Mouse (Mus musculus) kidney, adult 2 months (tissue): ENCODE data around the gene Pcsk6. TPM values are rescaled to one million over a fixed set of nuclear protein-coding genes. Genes with fewer than 3 reads are reported as not detected.

Experiments used
- DNase-seq: peaks from one replicate; pipeline ENCODE4 v3.0.0; 2021
- H3K27ac ChIP-seq: fragments of 200-500 bp; 2 replicates; pipeline ENCODE4 v1.5.1; 2012; ENCODE audit warnings: low read depth, low read length, control low read depth, inconsistent platforms; ENCODE audit not compliant: insufficient read depth
- H3K27me3 ChIP-seq: fragments of 200-500 bp; replicated peaks from 2 replicates; pipeline ENCODE4 v1.6.1; 2012; ENCODE audit warnings: mild to moderate bottlenecking, moderate library complexity, low read length, inconsistent platforms; ENCODE audit not compliant: control insufficient read depth, insufficient read depth
- H3K36me3 ChIP-seq: fragments of 200-500 bp; 2 replicates; pipeline ENCODE4 v1.6.1; 2012; ENCODE audit warnings: mild to moderate bottlenecking, moderate library complexity, low read length, inconsistent platforms; ENCODE audit not compliant: control insufficient read depth, insufficient read depth
- H3K4me1 ChIP-seq: fragments of 200-500 bp; 2 replicates; pipeline ENCODE4 v1.6.1; 2011; ENCODE audit warnings: low read length; ENCODE audit not compliant: control insufficient read depth, insufficient read depth
- H3K4me3 ChIP-seq: fragments of 200-500 bp; 2 replicates; pipeline ENCODE4 v1.5.1; 2011; ENCODE audit warnings: mild to moderate bottlenecking, low read depth, low read length, control low read depth; ENCODE audit not compliant: insufficient read depth
- CTCF ChIP-seq: fragments of 200-500 bp; conservative IDR thresholded peaks from 2 replicates; pipeline ENCODE4 v1.5.1; 2011; ENCODE audit warnings: low read depth, mild to moderate bottlenecking, control low read depth, low read length, moderate library complexity, mixed read lengths; ENCODE audit not compliant: insufficient read depth, insufficient read length
- POLR2A ChIP-seq: fragments of 200-500 bp; IDR thresholded peaks from one replicate; pipeline ENCODE4 v1.6.1; 2011; ENCODE audit warnings: low read depth, low read length, control low read depth
- WGBS: fragments of 180-500 bp; shearing (Covaris S2); methylation state at CpG from one replicate; pipeline ENCODE4 v1.1.7; 2018; 5-methylcytosine and 5-hydroxymethylcytosine counted together
- polyA plus RNA-seq: library from polyadenylated mRNA; depleted of rRNA; stranded (reverse); fragments of >200 nt; gene quantifications from 2 replicates; pipeline ENCODE4 v1.2.3, GENCODE M21; 2012

The Pcsk6 gene
- polyA plus RNA-seq, 1 experiment = 25.0 TPM

DNA sequence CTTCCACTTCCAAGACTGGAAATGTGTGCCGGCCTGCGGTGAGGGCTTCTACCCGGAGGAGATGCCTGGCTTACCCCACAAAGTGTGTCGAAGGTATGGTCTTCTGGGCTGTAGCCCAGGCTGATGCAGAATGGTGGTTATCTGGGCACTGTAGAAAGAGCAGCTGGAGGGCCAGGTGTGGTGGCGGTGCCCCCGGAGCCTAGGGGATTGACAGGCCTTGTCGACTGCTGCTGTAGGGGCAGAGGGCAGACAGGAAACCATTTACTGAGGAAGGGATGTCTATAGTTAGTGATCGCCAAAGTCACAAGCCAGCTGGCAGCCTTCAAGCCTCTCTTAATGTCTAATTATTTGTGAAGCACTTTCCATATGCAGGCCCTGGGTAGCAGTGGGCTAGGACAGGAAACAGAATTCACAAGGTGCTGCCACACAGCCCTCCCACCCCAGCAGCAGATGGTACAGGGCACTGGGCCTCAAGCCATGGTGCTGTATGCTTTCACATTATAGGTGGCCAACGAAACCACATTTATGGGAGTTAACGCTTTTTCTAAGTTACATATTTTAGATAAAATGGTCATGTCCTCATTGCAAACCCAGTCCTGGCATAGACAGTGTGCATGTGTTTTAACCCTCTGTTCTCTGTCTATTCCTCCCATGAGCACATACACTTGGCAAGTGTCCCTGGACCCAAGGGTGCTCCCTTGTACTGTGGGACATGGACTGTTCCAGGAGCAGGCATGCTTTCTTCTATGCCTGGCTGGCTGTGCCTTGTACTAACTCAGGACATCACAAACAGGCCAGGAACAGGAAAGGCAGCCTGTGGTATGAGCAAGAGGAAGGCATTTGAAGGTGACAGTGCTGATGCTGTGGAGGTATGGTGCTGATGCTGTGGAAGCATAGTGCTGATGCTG lies 182.3 kb downstream of the Pcsk6 start, which contains the start of gene Gm45213:
TSS of gene Gm45213 (plus strand) at position 51 of the 908 bp plus-strand sequence.
- WGBS = 73% methylated on average over 10 of the region's 10 CpGs
- TF ChIP-seq POLR2A (no peak), CTCF (no peak)
- Histone ChIP-seq H3K27ac (no peak within 1 kb of the TSS), H3K36me3 (no peaks in the 10 kb centered on the region), H3K4me1 (no peaks in the 10 kb centered on the region), H3K4me3 (no peak within 1 kb of the TSS), H3K27me3 (no peaks in the 10 kb centered on the region)
- DNase-seq = no peak

DNA sequence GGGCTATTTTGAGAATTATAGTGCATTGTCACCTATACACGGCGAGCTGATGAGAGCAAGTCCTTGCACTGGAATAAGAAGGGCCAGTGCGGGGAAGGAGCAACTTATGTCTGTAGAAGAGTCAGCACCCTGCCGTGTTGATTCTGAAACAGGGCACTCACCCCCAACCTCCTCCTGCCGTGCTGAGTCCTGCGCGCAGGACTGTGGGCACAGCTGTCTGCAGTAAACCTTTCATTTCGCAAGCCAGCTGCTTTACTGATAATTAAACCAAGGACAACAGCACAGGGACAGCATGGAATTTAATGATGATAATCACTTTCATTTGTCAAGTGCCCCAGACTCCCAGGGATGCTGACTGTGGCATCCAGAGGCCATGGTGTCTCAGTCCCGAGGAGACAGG lies 183.1 kb downstream of the Pcsk6 start:
- no peaks in the 10 kb centered on the region for H3K27me3 ChIP-seq
- H3K27ac ChIP-seq = no peak overlapping the region
- WGBS = 56% methylated on average over 9 of the region's 9 CpGs
- no peak for DNase-seq
- no peak for TF ChIP-seq CTCF
- no peak for TF ChIP-seq POLR2A
- no peaks in the 10 kb centered on the region for H3K36me3 ChIP-seq
- H3K4me3 ChIP-seq = no peak overlapping the region
- no peaks in the 10 kb centered on the region for H3K4me1 ChIP-seq

DNA sequence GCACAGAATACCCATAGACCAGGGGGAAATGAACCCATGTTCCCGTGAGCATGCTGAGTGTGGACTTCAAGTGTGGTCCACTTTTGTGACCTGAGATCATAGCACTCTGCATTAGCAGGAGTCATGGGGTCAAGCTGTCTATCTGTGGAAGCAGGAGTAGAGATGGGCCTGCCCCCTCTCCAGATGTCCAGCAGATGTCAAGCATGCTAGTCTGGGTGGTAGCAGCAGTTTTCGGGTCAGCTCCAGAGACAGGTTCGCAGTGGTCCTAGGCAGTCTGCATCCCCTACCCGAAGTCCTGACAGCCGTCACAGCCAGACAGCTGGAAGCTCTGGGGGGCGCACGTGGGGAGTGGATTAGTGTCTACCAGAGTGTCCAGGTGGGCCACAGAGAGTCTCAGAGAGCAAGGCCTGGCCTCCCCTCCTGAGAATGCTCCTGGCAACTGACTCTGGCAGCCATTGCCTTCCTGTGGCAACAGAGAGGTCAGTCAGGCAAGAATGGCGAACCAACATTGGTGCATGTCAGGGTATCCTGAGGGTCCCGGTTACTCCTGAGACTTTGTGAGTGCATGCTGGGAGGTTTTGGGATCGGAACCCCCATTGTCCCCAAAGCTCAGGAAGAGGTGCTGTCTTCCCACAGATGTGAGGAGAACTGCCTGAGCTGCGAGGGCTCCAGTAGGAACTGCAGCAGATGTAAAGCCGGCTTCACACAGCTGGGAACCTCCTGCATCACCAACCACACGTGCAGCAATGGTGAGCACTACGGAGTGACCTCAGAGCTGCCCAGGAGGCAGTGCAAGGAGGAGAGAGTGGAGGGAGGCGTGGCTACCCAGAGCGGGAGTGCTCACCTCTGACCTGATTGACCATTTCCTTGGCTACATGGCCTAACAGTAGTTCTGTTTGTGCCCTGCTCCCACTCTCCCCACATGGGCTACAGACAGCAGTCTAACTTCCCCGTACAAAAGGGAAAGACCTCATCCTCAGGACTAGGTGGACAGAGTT lies 185.7 kb downstream of the Pcsk6 start:
- no peak for TF ChIP-seq POLR2A
- no peak for DNase-seq
- no peaks in the 10 kb centered on the region for H3K27me3 ChIP-seq
- WGBS = 69% methylated on average over 17 of the region's 17 CpGs
- H3K4me3 ChIP-seq = no peak overlapping the region
- H3K27ac ChIP-seq = no peak overlapping the region
- H3K4me1 ChIP-seq = no peaks in the 10 kb centered on the region
- H3K36me3 ChIP-seq = no peaks in the 10 kb centered on the region

DNA sequence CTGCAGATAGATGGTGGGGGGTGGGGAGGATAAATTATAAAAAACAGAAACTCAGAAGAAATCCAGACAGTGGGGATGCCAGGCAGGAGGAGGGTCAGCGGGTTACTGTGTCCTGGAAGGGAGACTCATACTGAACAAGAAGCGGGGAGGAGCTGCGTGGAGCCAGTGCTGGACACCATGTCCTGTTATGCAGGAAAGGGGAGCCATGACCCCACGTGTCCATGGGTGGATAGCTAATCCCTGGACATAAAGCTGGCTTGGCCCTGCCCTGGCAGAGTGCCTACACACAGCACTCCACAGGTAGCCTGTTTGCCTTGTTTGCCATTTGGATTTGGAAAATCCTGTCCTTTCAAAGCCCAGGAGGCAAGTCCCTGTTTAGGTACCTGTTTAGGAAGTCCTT lies 186.4 kb downstream of the Pcsk6 start:
- DNase-seq = no peak
- Histone ChIP-seq H3K4me1 (no peaks in the 10 kb centered on the region), H3K27ac (no peak overlapping the region), H3K36me3 (no peaks in the 10 kb centered on the region), H3K27me3 (no peaks in the 10 kb centered on the region), H3K4me3 (no peak overlapping the region)
- WGBS = 75% methylated on average over 4 of the region's 4 CpGs
- TF ChIP-seq CTCF = no peak
- TF ChIP-seq POLR2A = no peak

DNA sequence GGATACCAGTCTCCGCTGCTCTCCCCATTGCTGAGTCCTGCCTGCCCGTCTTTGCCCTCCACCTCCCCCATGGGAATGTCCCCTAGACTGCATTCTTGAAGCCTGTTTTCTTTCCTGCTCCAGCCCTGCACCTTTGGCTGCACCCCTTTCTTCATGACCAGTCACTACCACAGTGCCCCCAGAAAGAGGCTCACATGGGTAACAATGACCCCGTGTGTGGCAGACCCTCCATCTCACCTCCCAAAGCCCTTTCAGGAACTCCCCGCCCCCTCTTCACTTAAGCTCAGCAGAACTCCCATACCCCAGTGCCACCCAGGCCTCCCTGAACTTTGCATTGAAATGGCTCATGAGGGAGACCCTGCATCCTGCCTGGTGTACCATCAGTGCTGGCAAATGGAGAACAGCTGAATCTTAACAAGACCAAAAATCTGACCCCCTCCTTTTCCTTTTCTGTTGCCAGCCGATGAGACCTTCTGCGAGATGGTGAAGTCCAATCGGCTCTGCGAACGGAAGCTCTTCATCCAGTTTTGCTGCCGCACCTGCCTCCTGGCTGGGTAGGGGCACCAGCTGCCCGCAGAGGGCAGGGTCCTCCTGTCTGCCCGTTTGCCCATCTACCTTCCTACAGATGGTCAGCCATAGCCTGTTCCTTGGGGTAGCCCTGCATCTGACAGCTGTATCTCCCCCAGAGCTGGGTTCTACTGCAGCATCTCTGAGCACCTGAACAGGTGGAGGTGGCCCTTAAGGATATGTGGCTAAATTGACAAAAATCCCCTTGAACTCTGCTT lies 187.1 kb downstream of the Pcsk6 start:
- H3K36me3 ChIP-seq = no peaks in the 10 kb centered on the region
- H3K4me3 ChIP-seq = no peak overlapping the region
- 85% methylated on average over 12 of the region's 12 CpGs for WGBS
- H3K4me1 ChIP-seq = no peaks in the 10 kb centered on the region
- DNase-seq = no peak
- H3K27me3 ChIP-seq = no peaks in the 10 kb centered on the region
- no peak for TF ChIP-seq POLR2A
- TF ChIP-seq CTCF = no peak
- no peak overlapping the region for H3K27ac ChIP-seq

DNA sequence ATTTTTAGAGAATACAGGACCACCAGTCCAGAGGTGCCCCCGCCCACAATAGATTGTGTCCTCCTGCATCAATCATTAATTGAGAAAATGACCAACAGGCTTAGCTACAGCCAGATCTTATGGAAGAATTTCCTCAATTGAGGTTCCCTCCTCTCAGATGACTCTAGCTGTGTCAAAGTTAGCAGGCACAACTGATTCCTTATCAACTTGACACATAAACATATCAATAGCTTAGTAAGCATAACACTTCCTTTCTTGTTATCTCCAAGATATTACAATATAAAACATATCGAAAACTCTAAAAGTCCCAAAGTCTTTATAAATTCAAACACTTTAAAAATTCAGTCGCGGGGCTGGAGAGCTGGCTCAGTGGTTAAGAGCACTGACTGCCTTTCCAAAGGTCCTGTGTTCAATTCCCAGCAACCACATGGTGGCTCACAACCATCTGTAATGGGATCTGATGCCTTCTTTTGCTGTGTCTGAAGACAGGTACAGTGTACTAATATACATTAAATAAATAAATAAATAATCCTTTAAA lies 192.5 kb downstream of the Pcsk6 start:
- Histone ChIP-seq H3K27me3 (no peaks in the 10 kb centered on the region), H3K4me1 (no peaks in the 10 kb centered on the region), H3K4me3 (no peak overlapping the region), H3K36me3 (no peaks in the 10 kb centered on the region), H3K27ac (no peak overlapping the region)
- WGBS = 91% methylated on average over 4 of the region's 4 CpGs
- TF ChIP-seq POLR2A = no peak
- no peak for TF ChIP-seq CTCF
- DNase-seq = no peak
